Mouse (Mus musculus): ENCODE measurements around the gene Cd7.
A peak's percentile ranks its signal among the peaks of the same experiment; 100 is the strongest.

Cd7 gene

DNA sequence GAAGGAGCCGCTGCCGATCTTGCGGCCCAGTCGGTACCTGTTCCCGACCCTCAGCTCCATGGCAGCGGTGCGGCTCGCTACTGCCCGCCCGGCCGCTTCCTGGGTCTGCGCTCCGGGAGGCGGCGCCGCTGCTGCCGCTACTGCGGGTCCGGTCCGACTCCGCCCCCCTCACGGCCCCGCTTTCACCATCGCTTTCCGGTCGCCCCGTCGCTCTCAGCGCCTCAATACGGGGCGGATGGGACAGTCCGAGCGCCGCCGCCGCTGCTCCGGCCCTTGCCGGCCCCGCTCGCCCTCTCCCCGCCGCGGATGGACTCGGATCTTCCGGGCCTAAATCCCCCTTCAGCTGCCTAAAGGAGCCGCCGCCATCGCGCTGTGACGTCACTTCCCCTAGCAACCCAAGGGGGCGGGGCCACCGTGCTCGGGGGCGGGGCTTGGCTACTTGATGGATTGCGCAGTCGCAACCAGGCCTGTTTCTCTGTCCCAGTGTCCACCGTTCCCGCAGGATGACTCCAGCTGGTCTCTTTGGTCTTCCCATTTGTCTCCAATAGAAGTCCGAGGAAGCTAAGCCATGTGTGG lies 48.2 kb downstream of the Cd7 start, which contains the start of gene Csnk1d:
Gene Csnk1d, minus strand, starts transcription at position 380 of the 576 bp plus-strand sequence.
- DNase-seq (ENCODE audit: low read depth, low spot score): peak; percentile 96

DNA sequence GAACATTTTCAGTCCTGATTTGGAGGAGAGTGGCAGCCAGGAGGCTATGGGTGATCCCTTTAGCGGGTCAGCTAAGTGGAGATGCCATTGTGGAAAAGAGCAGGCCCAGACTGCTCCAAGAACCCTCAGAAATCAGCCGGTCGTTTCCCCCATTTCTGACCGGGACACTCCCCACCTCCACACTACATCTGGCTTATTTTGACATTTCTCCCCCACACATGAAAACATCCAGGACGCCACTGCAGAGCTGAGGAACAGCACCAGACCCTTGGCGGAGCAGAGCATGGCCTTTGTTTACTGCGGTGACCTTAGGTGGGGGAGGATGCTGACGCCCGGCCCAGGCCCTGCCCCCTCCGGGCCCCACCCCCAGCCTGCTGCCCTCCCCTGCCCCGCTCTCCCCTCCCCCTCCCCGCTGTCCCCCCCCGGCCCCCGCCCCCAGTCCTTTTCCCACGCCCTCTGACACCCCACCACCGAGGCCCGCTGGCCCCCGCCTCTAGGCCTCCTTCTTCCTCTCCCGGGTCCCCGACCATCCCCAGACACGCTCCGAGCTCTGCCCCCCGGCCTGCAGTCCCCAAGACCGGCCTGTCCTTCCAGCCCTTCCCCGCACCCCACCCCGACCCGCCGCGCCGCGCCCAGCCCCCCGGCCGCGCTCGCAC lies 49.0 kb downstream of the Cd7 start:
- peak; percentile 40 for DNase-seq (ENCODE audit: low read depth, low spot score)

DNA sequence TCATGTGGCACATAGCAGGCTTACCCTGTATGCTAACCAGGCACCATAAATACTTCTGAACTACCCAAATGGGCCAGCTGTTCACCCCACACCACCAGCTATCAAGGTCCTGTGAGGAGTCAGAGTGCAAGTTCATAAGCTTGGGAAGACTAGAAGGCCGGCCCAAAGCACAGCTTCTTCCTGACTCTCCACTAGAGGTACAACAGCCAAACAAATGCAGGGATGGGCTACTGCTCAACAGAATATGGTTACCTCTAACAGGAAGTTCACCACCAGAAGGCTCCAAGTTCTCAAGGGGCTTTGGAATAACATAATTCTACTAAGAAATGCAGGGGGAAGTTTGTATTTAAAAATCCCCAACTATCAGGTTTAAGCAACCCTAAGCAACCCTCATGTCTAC lies 49.7 kb downstream of the Cd7 start:
- peak; percentile 54 for DNase-seq (ENCODE audit: low read depth, low spot score)

DNA sequence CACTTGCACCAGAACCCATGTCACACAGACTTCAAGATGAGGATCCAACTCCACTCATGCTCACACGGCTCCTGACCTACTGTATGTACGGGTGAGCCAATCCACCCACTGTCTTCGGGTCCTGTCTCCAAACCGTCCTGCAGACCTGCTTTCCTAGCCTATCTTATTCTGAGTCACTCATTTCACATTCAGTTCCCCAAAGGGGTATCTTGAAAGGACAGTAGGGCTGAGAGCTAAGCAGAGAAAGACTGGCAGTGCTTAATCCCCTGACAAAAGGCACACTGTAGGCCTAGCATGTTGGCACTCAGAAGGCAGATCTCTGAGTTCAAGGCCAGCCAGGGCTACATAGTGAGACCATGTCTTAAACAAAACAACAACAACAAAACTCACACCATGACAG lies 50.8 kb downstream of the Cd7 start:
- DNase-seq (ENCODE audit: low read depth, low spot score): no peak

DNA sequence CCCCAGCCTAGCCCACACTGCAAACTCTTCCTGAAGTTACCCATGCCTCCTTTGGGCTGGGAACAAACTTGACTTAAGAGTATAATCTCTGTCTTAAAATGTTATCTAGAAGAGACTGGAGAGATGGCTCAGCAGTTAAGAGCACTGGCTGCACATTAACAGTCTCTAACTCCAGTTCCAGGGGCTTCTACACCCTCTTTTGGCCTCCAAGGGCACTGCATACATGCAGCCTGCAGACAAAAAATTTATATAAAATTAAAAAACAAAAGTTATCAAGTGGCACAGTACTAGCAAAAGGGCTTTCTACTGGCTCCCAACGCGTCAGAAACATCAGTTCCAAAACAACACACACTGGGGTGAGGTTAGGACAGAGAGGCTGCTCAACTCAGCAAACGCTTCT lies 51.6 kb downstream of the Cd7 start:
- peak; percentile 42 for DNase-seq (ENCODE audit: low read depth, low spot score)
